Mouse (Mus musculus) urinary bladder, postnatal 36 days (tissue): Measurements from ENCODE around the gene Irx2.

Source experiments
- DNase-seq, 2 experiments: peaks; one replicate each; pipeline ENCODE4 v3.0.0; 2022; ENCODE audit warnings: low spot score in 2 of 2, mixed read lengths in 1 of 2

Gene Irx2

DNA sequence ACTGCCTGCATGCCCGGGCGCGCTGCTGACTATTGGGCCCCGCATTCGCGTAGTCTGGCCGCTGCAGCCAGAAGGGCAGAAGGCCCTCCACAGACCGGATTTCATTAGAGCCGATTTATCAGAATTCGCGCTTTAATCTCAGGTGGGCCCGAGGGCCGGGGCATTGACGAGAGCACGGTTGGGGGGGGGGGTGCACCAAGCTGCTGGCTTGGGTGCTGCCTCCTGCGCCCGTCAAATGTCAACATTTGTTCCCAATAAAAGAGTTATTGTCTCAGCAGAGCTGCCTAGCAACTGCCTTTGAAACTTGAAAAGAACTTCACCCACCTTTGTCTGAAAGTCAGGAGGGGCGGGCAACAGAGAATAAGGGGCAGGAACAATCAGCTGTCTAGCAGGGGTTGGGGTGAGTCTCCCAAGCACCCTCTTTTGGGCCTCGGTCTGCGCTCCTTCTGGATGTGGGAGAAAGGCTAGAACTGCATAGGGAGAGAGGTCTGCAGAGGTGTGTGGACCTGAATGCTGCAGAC is 7.8 kb downstream of the Irx2 start:
- no peak for DNase-seq

DNA sequence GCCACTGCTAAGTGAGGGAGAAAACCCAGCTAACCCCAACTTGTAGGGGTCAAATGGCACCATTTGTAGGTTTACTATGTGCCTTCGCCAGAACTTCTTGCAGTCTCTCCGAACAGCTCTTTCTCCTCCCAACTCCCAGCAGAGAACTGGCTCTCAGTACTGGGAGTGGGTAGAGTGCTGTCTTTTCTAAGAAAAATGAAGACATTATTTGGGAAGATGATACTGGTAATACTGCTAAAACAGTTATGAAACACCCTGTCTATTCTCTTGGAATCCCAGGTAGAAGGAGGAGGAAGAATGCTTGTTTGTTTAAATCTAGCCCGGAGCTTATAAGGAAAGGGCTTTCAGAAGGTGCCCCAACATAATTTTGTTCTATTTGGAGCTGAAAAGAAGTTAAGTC is 8.9 kb downstream of the Irx2 start:
- no peak for DNase-seq

DNA sequence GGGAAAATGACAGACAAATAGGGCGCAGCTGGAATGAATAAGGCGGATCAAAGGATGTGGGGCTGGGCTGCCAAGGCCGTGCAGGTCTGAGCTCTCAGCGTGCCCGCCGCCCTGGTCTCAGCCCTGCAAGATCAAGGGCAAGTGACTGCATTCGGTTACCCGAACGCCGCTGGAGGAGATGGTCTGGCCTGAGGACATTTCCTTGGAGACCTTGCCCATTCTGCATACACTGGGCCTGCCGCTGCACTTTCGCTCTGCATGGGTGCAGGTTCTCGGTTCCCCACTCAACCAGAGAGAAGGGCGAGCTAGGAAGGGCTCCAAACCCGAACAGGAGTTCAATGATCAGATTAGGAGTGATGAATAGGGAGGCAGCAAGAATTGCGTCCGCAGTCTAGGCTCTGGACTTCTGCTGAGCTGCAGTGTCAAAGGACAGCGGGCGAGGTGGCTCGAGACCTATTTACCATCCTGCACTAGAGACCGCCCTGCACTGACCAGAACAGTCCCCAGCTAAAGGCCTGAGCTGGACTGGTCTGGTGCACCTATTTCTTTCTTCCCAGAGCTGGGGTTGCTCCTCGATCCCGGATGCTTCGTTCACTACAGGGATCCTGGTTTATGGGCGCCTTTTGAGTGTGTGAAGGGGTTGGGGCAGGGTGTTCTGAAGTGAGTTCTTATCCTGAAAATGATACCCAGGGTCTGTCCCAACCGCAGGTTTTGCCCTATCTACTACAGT is 9.9 kb downstream of the Irx2 start:
- no peak for DNase-seq

DNA sequence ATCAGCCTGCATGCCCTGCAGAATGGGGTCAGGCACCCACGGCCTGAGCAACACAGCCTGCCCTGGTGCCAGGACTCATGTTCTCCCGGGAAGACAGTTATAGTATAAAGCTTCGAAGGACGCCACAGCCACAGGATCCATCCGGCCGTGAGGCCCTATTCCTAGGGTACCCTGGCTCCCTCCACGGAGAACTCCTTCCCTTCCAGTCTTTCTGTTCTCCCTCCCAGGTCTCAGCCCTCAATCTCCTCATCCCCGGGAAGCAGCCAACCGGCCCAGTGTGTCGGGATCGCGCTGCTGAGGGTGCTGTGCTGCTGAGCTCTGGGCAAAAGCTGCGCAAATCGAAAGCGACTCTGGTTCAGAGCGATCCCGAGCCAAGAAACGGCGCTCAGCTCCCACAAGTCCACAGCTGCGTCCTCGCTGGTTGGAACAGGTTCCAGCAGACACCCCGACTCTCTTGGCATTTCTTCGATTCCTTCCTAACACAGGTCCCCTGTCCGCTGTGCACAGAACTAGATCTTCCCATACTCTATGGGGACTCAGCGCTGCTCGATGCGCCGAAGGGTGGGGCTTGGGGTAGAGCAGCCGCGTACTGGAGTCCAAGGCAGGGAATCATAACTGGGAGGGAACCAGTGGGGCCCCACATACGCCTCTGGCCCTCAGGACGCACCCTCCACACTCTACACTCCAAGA is 11.0 kb downstream of the Irx2 start:
- no peak for DNase-seq

DNA sequence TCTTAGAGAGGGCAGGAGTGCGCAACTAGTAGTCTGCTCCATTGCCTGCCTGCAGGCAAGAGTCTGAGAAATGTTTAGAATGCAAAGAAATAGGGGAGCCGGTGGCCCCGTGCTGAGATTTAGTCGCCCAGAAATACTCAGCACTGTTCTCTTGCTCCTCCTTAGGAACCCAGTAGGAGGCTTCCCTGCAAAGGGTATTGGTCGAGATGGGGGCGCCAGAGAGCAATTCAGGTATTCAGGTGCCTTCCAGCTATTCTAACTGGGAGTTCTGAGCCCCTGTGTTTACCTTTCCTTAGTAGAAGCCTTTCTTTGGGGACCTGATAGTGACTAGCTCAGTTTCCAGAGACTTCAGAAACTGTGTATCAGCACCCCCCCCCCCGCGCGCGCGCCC is 11.5 kb downstream of the Irx2 start:
- no peak for DNase-seq

DNA sequence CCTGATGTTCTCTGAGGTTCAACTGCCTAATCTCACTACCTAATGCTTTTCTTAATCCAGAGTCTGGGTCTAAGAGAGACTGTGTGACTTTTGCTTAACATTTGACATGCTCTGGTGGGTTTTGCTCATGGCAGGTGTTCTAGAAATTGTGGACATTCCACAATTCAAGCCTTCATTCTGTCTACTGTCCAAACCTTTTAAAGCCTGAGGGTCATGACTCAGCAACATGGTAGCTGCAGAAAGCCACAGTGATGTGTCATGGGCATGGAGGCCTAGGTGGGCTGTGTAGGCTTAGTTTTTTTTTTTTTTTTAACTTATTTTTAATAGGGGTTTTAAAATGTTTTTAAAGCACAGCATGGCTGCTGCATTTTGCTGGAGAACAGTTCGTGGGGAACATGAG is 27.8 kb downstream of the Irx2 start:
- no peak for DNase-seq

DNA sequence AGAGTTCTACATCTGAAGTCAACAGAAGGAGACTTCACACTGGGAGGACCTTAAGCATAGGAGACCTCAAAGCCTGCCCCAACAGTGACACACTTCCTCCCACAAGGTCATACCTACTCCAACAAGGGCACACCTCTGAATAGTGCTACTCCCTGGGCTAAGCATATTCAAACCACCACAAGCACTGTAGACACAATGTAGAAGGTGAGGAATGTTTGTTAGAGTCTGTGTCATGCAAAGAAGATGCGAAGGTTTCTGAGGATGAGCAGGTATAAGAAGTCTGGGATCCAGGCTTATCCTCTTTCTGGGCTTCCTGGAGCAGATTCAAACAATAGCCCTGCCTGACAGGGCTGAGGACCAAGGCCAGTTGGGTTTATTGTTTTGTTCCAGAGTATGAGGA is 47.2 kb downstream of the Irx2 start:
- DNase-seq: no peak
